Mouse (Mus musculus): ENCODE results near the gene Zfp592. TPM values are rescaled to one million over a fixed set of nuclear protein-coding genes. Genes with fewer than 3 reads are reported as not detected.
"Not testable (repeated sequence)": the region's sequence is repeated elsewhere in the genome, so short reads cannot be mapped to it uniquely, and the experiment has no call there.

Gene Zfp592
- 10 to 100 TPM; 21.2 to 22.9 TPM for total RNA-seq (2021)

DNA sequence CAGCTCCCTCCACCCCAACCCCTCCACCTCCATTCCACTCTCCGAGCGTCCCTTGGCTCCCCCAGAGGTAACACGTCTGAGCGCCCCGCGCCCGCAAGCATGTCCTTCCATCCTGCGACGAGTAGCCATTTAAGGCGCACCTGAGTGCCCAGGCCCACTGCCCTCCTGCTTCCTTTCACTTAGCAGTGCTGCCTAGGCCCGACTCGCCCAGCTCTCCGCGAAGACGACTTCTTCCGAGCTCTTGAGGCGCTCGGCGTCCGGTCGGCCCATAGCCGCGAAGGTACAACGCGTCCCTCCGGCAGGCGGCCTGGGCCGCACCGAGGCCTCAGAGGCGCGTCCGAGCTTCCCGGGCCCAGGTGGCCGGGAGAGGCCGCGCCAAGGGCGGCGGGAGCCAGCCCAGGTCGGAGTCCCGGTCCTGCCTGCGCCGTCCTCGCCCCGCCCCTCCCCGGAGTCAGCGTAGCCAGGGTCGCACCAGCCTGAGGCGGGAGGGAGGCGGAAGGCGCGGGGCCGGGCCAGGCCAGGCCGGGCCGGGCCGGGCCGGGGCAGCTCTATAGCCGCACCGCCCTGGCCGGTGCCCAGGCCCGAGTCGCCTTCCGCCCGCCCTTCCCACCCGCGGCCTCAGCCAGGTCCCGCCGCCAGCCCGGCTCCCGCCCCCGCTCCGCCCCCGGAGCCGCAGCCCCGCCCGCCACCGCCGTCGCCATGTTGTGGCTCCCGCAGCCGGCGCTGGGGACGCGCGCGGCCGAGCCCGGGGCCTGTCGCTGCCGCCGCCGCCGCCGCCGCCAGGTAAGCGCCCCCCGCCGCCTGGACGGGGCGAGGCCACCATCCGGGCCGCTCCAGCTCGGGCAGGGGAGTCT is at the start of gene Zfp592:
Zfp592 (plus strand) TSS at position 702 of the 854 bp plus-strand sequence.
- peak; percentile 45 to 91 for DNase-seq (ENCODE audit: extremely low spot score in 1 of 2, low spot score in 2 of 2)
- intact Hi-C loops (cut with DNase I), result no loop called here

- DNase-seq (ENCODE audit: extremely low spot score in 1 of 2, low spot score in 2 of 2), result peak; percentile 93 to 95
- intact Hi-C loops (cut with DNase I), result no loop called here
These were observed 45.8 kb upstream of the Zfp592 start, which contains the start of gene Sec11a for GRCm38 (mm10) chr7:80947445-80948350. Sec11a (minus strand) TSS chr7:80947780.

- intact Hi-C loops (cut with DNase I), result no loop called here
These were observed 42.0 kb upstream of the Zfp592 start for GRCm38 (mm10) chr7:80951461-80951860.

DNA sequence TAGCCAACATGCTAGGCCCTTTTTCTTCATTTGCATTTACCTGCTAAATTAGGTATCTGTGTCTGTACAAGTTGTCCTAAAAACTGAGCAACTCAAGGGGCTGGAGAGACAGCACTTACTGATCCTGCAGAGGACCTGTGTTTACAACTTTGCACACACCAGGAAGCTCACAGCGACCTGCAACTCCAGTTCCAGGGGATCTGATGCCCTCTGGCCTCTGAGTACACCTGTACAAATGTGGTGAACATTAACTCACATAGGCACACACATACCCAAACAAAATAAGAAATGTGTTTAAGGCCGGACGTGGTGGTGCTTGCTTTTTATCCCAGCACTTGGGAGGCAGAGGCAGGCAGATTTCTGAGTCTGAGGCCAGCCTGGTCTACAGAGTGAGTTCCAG is 41.3 kb upstream of the Zfp592 start:
- DNase-seq (ENCODE audit: extremely low spot score in 1 of 2, low spot score in 2 of 2), result no peak
- intact Hi-C loops (cut with DNase I), result no loop called here

More at GRCm38 (mm10) chr7:80951461-80951860, 42.0 kb upstream of the Zfp592 start:
- DNase-seq (ENCODE audit: extremely low spot score in 1 of 2, low spot score in 2 of 2), result no peak

DNA sequence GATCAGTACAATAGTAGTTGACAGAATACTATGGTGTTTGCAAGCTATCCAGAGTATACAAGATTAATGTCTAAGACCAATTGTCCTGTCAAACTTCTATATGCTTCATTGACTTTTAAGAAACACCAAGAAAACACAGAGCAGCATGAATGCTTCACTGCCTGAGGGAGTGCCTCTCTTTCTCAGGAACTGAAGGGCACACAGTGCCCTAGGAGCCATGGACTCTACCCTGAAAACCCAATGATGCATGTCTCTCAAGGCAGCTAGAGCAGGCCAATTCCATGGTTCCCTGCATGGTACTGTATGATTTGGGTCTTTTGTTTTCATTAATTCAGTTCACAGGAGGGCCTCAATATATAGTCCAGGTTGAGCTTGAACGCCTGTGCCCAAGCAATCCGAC is 39.2 kb upstream of the Zfp592 start:
- no peak for DNase-seq (ENCODE audit: extremely low spot score in 1 of 2, low spot score in 2 of 2)

GRCm38 (mm10) chr7:80956891-80957290 is 36.6 kb upstream of the Zfp592 start:
- intact Hi-C loops (cut with DNase I), result no loop called here
- no peak for DNase-seq (ENCODE audit: extremely low spot score in 1 of 2, low spot score in 2 of 2)

More for the DNA sequence above, 39.2 kb upstream of the Zfp592 start:
- intact Hi-C loops (cut with DNase I), result no loop called here

- no peak for DNase-seq (ENCODE audit: extremely low spot score in 1 of 2, low spot score in 2 of 2)
- intact Hi-C loops (cut with DNase I), result no loop called here
These were observed 34.5 kb upstream of the Zfp592 start for GRCm38 (mm10) chr7:80959003-80959402.

DNA sequence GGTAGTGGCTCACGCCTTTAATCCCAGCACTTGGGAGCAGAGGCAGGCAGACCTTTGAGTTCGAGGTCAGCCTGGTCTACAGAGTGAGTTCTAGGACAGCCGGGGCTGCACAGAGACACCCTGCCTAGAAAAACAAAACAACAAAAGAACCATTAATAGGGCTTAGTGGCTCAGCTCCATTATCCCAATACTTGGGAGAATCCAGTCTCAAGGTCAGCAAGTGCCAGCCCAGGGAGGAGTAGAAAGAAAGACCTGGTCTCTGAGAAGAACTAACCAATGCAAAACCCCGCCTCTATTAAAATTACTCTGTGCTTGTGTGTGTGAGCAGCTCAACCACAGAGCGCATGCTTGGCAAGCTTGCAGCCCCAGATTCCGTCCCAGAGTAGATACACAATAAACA is 30.7 kb upstream of the Zfp592 start:
- intact Hi-C loops (cut with DNase I), result no loop called here
- DNase-seq (ENCODE audit: extremely low spot score in 1 of 2, low spot score in 2 of 2), result no peak

DNA sequence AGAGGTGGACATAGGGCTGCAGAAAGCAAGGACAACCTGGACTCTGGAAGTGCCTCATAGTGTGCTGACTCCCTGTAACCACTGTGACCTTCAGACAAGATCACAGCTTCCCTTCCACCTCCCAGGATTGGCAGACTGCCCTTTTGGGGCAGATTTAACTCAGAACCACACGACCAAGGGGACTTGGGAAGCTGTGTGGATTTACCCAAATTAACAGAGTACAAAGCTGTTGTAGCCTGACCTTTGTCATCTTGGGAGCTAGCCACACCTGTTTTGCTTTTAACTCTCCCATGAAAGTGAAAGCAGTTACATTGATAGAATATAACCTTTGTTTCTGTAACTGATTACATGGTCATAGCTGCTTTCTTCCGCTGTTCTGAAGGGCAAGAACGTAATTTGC is 22.6 kb upstream of the Zfp592 start:
- intact Hi-C loops (cut with DNase I), result no loop called here
- no peak for DNase-seq (ENCODE audit: extremely low spot score in 1 of 2, low spot score in 2 of 2)

- intact Hi-C loops (cut with DNase I), result no loop called here
- DNase-seq (ENCODE audit: extremely low spot score in 1 of 2, low spot score in 2 of 2), result no peak
These were observed 22.1 kb upstream of the Zfp592 start for GRCm38 (mm10) chr7:80971419-80971818.

DNA sequence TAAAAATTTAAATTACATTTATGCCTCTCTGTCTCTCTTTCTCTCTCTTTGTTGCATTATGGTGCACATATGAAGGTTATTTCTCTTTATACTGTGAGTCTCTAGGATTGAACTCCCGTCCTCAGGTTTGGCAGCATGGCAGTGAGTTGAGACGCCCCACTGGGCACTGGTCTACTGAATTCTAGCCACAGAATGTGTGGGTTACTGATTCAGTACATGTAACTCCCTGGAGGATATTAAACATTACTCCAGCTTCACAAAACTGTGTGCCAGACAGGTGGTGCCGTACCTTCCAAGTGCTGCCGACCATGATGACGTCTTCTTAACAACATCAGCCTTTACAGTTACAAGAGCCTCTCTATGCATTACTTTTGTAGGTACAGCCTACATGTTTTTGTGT is 21.4 kb upstream of the Zfp592 start:
- intact Hi-C loops (cut with DNase I), result no loop called here
- DNase-seq (ENCODE audit: extremely low spot score in 1 of 2, low spot score in 2 of 2), result no peak

- intact Hi-C loops (cut with DNase I); DNase-seq (ENCODE audit: extremely low spot score in 1 of 2, low spot score in 2 of 2): not testable (repeated sequence)
These were observed 20.4 kb upstream of the Zfp592 start for GRCm38 (mm10) chr7:80972920-80973637.

DNA sequence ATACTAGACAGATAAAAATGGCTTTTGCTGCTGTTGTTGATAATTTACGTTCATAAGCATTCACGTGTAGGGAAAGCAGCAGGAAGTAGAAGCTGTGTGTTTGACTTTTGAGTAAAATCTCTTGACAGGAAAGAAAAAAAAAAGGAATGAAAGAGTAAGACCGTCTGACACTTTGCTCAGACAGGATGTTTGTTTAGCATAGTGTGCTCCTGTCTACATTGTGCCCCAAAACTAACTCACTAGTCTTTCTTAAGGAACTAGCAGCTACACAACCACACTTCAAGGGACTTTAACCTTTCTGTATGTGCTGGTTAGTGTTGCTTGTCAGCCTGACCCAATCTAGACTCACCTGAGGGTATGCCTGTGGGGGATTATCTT is 19.9 kb upstream of the Zfp592 start:
- DNase-seq (ENCODE audit: extremely low spot score in 1 of 2, low spot score in 2 of 2); intact Hi-C loops (cut with DNase I): not testable (repeated sequence)

GRCm38 (mm10) chr7:80980566-80980965 is 12.9 kb upstream of the Zfp592 start:
- DNase-seq (ENCODE audit: extremely low spot score in 1 of 2, low spot score in 2 of 2), result no peak
- intact Hi-C loops (cut with DNase I), result no loop called here

GRCm38 (mm10) chr7:80986458-80987187 is 6.9 kb upstream of the Zfp592 start:
- intact Hi-C loops (cut with DNase I), result loop anchor here (5.0 kb wide), 1 partner anchor 86 kb away; no protein-coding TSS in a partner anchor
- no peak for DNase-seq (ENCODE audit: extremely low spot score in 1 of 2, low spot score in 2 of 2)

DNA sequence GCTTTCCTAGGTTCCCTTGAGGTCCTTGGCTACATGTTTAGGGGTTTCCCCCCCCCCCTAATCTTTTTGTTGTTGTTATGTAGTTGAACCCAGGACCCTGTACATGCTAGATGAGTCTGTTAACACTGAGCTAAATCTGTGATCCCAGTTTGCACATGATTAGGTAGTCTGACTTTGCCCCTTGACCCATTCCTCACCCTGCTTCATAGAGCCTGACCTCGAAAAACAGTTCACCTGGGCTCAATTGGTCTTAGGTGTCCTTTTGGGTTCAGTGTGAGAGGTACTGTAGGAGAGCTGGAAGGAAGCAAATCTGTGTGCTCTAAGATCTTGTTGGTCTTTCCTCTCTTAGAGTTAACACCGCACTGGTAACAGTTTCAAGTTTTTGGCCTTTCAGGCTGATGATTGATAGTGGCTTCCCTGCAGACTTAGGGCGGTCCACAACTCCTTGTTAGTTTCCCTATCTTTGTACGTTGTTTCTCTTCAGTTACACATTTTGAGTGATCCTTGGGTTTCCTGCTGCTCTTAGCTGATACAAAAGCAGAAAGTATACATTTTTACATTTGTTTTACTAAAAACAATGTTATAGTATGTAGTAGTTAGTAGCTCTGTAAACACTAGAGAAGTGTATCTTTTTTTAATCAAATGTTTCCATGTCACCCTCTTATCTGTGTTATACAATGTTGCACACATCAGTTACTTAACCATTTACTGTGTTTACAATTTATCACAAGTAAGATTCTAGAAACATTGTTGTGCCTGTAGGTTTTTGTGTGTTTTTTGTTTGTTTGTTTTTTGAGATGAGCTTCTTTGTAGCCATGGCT is 5.5 kb upstream of the Zfp592 start:
- intact Hi-C loops (cut with DNase I), result loop anchor here (5.0 kb wide), 1 partner anchor 84 kb away; no protein-coding TSS in a partner anchor
- no peak for DNase-seq (ENCODE audit: extremely low spot score in 1 of 2, low spot score in 2 of 2)

- DNase-seq (ENCODE audit: extremely low spot score in 1 of 2, low spot score in 2 of 2), result no peak
- intact Hi-C loops (cut with DNase I), result no loop called here
These were observed 3.2 kb upstream of the Zfp592 start for GRCm38 (mm10) chr7:80990276-80990675.

All from left cerebral cortex, postnatal 10 days (tissue).